Mouse (Mus musculus) induced T-regulatory cell, adult 2 months (primary cell): ENCODE measurements around the gene Bhlhb9.
"Not testable (repeated sequence)": the region's sequence is repeated elsewhere in the genome, so short reads cannot be mapped to it uniquely, and the experiment has no call there.

Source experiments
- DNase-seq: peaks from one replicate; pipeline ENCODE4 v3.0.0-alpha.2; 2012; ENCODE audit warnings: low read depth

Gene Bhlhb9

GRCm38 (mm10) chrX:135797212-135797644 is at the start of gene Bhlhb9:
Bhlhb9 (plus strand) TSS chrX:135797594.
- peak; percentile 75 for DNase-seq

GRCm38 (mm10) chrX:135752832-135753231 is 44.6 kb upstream of the Bhlhb9 start:
- peak; percentile 80 for DNase-seq

DNA sequence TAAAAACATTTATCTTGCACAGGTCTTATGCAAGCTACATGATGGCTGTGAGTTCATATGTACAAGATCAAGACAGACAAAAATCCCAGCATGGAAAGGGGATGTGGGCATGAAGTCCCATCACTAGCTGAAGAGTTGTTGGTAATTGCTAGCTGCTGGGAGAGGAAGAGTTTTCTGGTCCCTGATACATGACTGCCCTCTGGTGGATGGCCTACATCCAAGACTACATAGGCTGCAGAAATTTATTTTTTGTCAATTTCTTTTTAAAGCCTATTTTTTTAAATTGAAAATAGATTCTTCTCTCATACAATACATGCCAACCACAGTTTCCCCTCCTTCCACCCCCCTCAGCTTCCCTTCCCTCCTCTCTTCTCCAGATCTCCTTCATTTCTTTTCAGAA is 35.7 kb upstream of the Bhlhb9 start:
- peak; percentile 36 for DNase-seq

DNA sequence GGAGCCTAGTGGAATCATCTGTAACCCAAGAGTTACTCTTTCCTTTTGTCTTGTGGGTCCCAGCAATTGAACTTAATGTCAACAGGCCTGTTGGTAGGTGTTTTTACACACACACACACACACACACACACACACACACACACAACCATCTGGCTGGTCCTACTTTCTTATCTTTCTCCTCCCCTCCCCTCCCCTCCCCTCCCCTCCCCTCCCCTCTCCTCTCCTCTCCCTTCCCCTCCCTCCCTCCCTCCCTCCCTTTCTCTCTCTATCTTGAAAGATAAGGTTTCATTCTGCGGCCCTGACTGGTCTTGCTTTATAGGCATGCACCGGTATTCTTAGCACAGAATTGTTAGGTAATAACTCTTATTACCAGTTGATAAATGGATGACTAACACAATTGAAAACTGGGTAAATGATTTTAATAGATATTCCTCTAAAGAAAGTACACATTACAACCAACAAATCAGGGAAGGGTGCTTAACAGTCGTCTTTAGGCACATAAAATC is 29.3 kb upstream of the Bhlhb9 start:
- no peak for DNase-seq

DNA sequence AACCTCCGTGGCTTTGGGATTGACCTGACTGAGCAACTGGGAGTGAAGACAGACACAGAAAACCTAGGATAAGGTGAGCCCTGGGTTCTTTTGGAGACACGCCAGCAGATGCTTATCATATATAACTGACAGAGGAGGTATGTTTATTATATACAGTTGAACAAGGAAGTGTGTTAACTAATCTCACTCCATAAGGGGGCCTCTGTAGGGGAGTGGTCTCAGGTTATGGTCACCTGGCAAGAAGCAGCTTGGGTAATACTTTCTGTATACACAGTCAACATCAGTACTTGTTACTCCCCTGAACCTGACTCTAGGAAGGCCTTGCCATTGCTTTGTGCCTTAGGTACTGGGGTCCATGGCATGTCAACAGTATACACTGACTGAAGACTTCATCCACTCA is 28.8 kb upstream of the Bhlhb9 start:
- DNase-seq = no peak

- DNase-seq = no peak
Observed at GRCm38 (mm10) chrX:135791536-135791935, 5.9 kb upstream of the Bhlhb9 start.

GRCm38 (mm10) chrX:135792326-135792725 is 5.1 kb upstream of the Bhlhb9 start:
- no peak for DNase-seq

GRCm38 (mm10) chrX:135795591-135796304 is 1.6 kb upstream of the Bhlhb9 start:
- peak; percentile 18 for DNase-seq

GRCm38 (mm10) chrX:135796305-135797211 is 836 bp upstream of the Bhlhb9 start:
- DNase-seq = peak; percentile 16

DNA sequence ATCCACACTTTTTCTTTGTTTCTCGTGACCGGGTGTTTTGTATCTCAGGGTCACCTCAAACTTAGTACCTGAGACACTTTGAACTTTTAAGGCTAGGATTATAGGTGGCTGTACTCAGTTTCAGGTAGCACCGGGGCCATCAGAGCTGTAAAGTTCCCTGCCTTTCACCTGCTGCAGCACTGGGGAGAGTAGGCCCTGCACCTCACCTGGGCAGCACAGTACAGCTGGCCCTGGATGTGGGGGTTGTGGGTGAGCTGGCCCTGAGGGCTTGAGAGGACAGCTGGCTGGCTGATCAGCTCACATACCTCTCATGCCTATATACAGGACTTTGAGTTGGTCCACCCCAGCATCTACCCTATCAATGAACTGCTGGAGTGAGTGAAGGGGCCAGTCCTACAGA is 6.8 kb downstream of the Bhlhb9 start:
- DNase-seq = no peak

DNA sequence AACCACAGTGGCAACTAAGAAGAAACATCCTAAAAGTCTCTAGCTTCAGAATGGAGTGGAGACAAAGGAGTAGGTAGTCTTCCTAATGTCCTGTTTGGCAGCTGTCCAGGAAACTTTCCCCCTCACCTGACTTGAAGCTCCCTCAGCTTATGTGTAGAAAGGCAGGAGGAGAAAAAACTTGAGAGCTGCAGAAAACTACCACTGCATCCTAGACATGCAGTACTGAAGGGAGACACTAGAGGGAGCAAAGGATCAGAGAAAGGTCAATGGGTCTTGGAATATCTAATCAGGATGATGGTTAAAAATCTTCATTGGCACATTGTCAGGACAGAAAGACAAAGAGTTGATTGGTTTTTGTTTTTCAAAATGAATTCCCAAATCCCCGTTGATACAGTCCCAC is 8.4 kb downstream of the Bhlhb9 start:
- peak; percentile 64 for DNase-seq

DNA sequence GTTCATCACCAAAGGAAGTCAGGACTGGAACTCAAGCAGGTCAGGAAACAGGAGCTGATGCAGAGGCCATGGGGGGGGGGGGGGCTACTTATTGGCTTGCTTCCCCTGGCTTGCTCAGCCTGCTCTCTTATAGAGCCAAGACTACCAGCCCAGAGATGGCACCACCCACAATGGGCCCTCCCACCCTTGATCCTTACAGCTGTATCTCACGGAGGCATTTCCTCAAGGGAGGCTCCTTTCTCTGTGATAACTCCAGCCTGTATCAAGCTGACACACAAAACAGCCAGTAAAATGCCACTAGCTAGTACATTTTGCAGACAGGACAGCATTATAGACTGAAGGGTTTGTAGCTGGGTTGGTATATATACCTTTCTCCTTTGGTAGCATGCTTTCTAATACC is 38.5 kb downstream of the Bhlhb9 start:
- not testable (repeated sequence) for DNase-seq

GRCm38 (mm10) chrX:135837896-135838295 is 40.5 kb downstream of the Bhlhb9 start:
- DNase-seq = no peak

GRCm38 (mm10) chrX:135838521-135839360 is 41.3 kb downstream of the Bhlhb9 start, which contains the start of gene Gprasp2:
Gprasp2 (plus strand) TSS chrX:135839034.
- peak; percentile 6 for DNase-seq

DNA sequence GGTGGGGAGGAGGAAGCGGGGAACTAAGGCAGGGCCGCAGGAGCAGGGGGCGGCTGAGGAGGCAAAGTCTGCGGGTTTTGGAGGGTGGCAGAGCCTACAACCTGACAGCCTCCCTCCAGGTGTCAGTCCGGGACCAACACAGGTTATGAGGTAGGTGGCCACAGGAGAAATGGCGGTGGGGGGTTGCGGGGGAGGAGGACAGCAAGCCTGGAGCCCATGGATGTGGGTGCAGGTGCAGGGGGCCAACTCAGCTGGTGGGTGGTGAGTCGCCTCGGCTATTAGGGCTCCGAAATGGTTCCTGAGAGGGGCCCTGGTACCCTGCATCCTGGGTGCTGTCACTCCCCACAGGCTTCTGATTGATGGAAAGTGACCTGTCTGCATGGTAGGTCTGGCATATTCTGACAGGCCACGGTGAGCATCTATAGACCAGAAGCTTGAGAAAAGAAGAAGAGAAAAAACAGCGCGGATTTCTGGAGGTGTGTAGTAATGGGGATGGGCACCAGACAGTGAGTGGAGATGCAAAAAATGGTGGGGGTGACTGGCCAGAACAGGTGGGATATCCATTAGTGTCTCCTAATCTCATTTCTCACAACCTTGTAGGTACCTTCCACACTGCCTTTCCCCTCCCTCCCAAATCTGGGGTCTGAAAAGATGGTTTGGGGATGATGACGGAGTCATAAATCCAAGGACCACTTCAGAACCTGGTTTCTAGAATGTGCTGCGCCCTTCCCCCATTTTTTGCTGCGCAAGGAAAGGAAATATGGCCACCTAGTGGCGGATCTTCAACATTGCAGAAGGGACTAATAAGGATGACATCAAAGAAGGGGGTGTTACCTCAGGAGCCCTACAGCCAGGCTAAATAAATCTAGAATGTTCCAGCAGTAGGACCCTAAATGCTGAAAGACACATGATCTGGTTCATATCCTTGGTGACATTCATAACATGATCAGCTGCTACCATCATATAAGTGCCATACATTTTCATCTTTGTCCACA is 42.3 kb downstream of the Bhlhb9 start:
- DNase-seq = peak; percentile 60

DNA sequence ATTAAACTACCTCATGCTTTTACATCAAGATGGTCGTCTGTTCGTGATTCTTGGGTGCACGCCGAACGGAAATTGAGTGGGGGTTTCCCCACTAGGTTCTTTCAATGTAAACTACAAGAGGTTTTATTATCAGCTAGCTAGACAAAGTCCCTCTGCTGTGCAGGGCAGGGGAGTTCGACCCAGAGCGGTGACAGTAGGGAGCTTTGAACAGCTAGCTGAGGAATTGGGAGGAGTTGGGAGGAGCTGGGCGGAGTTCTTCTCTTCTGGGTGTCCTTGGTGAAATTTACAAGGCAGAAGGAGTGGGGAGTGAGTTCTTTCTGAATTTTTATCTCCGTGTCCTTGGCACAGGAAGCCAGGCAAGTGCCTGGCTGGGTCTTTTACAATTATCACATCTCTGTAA is 69.4 kb downstream of the Bhlhb9 start:
- DNase-seq = not testable (repeated sequence)

DNA sequence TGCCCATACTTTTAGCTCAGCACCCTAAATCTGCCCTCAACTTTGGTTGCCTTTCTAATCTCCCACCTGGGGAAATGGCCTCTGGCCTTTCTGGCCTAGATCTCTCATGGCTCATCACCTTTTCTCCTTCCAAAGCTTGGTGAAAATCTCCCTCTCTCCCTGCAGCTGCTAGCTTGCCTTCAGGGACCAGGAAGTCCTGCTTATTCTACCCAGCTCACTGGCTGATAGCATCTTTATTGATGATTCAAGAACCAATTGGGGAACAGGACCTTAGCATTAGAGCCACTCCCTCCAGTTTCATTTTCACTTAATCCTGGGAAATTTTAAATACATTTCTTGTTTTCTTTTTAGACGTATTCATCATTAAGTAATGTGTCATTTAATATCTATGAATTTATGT is 79.3 kb downstream of the Bhlhb9 start:
- DNase-seq = no peak

DNA sequence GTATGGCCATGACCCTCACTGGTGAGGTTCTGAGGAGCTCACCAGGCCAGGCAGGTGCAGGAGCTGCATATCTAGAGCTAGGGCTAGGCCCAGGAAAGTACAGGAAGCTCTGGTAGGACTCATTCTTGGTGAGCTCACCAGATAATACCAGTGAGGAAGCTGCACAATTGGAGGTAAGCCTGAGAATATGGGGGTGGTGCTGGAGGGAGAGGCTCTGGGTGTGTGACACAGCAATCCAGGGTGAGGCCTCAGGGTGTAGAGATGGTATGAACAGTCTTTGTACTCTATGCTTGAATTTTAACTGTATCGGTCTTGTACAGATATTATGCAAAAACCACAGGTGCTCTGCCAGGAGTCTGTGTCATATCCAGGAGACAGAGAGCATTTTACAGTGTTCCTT is 82.2 kb downstream of the Bhlhb9 start:
- DNase-seq = no peak

DNA sequence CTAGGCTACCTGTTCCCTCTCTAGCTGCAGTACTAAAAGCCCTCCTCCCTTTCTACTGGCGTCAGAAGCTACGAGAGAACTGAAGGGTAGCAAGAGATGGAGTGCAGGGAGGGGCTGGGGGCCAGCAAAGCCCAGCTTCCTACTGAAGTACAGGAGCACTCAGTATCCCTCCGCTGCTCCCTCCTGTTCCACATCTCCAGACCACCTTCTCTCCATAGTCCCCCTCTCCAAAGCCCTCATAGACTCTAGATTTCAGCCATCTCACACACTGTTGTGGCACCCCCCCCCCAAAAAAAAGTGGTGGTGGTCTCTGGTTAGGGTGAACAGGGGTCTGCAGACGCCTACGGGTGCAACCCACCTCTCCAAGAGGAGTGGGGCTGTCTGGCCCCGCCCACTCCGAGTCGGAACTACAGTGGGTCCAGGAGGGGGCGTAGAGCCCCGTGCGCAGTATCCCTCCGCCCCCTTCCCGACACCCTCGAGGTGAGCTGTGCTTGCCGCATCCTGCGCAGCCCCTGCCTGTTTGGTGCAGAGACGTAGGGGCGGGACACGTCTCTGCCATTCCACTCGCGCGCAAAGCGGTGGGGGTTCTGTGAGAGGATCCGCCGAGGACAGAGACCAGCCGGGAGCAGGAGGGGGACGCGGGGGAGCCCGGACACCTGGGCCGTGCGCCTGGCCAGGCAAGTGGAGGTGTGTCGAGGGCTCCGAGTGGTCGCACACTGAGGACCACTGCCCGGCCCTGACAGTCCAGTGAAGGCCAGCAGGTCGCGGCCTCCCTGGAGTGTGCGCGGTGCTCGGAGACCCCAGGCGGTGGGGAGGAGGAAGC is 88.2 kb downstream of the Bhlhb9 start:
- peak; percentile 78 for DNase-seq

DNA sequence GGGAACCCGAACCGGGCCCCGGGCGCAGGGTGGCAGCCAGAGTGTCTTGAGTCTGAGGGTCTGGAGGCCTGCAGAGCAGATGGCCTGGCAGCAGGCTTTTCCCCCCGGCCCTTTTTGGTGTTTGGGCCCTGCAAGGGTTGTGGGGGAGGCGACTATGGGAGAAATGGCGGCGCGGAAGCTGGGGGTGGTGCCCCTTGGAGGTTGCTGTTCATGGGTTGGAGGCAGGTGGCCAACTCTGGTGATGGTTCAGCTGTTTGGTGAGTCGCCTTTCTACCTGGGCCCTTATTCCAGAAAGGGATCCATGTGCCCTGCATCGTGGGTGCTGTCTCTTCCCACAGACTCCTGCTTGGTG is 88.8 kb downstream of the Bhlhb9 start:
- peak; percentile 51 for DNase-seq
